Mouse (Mus musculus): ENCODE measurements around the gene Plek. TPM values are rescaled to one million over a fixed set of nuclear protein-coding genes. Genes with fewer than 3 reads are reported as not detected.

Gene Plek
- polyA plus RNA-seq, 1 experiment: 72.7 TPM

DNA sequence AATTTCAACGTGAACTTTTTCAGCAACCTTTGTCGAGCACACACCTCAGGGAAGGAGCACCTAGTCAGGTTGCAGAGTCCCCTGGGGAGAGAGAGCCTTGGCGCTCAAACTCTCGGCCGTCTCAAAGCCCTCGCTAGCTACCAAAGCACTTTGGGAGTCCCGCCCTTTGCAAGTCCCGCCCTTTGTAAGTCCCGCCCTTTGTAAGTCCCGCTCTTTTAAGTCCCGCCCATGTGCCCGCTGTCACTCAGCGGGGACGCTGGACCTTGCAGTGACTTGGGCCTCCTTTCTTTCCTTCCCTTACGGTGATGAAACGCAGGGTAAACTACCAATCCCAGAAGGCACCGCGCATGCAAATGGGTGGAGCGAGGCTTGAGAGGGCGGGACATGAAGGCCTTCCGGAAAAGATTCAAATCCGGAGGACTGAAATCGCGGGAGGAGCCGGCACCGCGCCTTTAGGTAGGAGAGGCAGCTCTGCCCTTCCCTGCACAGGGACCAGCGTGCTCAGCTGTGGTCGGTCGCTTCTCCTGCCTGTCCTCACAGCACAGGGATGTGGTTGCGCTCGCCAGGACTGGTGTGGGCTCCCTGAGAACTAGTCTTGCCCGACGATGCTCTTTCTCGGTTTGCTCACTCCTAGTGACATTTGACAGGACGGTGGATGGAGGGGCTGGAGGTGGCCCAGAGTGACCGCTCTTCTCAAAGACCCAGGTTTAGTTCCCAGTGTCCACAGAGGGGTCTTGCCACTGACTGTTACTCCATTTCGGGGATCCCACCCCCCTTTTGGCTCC lies 101.0 kb downstream of the Plek start, which contains the start of gene Fbxo48:
Gene Fbxo48, plus strand, starts transcription at position 400 of the 785 bp plus-strand sequence.
- Histone ChIP-seq H3K4me3 (replicated peaks; ENCODE audit: control insufficient read depth, low read depth, low read length) (peak within 1 kb of the TSS; percentile 98), H3K27ac (ENCODE audit: control insufficient read depth, insufficient read depth, low read depth, low read length, poor library complexity) (peak within 1 kb of the TSS; percentile 78), H3K4me1 (ENCODE audit: control insufficient read depth, insufficient read depth, low read length) (no peaks in the 10 kb centered on the region; the same call in 1 of the 2 replicates)
- TF ChIP-seq CTCF (IDR thresholded peaks at IDR 0.05; ENCODE audit: control insufficient read depth, insufficient read depth, low read length): no peak
- peak; percentile 97 for TF ChIP-seq POLR2A (IDR thresholded peaks at IDR 0.05; ENCODE audit: borderline replicate concordance, control insufficient read depth, low read depth, low read length)
- WGBS: under 1% methylated on average over 38 of the region's 38 CpGs

DNA sequence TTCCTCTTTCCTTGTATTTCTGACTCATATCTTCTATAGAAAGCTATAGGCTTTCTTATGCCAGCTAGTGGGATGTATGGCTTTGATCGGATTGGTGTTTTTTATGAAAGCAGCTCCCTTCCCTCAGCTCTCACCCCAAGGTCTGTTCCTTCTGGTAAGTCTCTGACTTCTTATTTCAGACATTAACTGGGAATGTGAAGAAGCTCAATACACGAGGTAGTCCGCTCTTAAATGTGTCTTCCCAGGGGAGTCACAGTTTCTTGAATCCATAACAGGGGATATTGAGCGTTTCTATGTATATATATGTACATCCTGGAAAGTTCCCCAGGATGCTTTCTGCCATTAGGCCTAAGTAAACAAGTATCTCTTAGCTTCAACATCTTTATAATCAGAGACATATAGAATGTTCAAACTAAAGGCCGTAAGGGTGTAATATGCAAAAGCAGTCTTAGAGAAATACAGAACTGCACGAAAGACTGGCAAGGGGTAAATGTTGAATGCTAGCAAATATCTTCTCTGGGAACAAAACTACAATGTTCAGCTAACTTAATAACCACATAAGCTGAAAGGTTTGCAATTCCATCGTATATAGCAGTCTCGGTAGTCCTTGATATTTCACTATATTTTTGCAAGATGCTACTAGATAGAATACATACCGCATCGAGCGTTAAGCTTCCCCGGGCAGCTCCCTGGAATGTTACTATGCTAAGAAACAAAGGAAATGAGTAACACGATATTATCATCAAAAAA lies 101.8 kb downstream of the Plek start:
- H3K27ac ChIP-seq (ENCODE audit: control insufficient read depth, insufficient read depth, low read depth, low read length, poor library complexity): no peak overlapping the region
- WGBS: 8% methylated on average over 13 of the region's 13 CpGs
- peak overlapping the region; percentile 71 for H3K4me3 ChIP-seq (replicated peaks; ENCODE audit: control insufficient read depth, low read depth, low read length)
- H3K4me1 ChIP-seq (ENCODE audit: control insufficient read depth, insufficient read depth, low read length): no peaks in the 10 kb centered on the region; the same call in 1 of the 2 replicates
- no peak for TF ChIP-seq CTCF (IDR thresholded peaks at IDR 0.05; ENCODE audit: control insufficient read depth, insufficient read depth, low read length)
- TF ChIP-seq POLR2A (IDR thresholded peaks at IDR 0.05; ENCODE audit: borderline replicate concordance, control insufficient read depth, low read depth, low read length): no peak

DNA sequence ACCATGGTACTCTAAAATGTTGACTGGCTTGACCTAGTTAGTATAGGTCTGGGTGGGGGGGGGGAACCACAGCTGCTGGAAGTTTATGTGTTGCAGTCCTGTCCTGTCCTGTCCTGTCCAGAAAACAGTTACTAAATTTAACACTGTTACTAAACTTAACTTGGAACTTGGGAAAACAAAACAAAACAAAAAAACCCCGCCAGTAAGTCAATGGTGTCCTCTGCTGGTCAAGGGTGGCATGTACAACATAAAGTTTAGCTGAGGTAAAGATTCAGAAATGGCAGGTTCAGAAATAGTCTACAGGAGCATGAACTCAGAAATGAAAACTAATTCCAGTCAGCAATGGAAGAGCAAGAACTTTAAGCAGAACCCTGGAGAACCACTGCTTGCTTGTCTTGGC lies 103.4 kb downstream of the Plek start:
- 15% methylated on average over 1 of the region's 1 CpGs for WGBS
- no peak for TF ChIP-seq CTCF (IDR thresholded peaks at IDR 0.05; ENCODE audit: control insufficient read depth, insufficient read depth, low read length)
- TF ChIP-seq POLR2A (IDR thresholded peaks at IDR 0.05; ENCODE audit: borderline replicate concordance, control insufficient read depth, low read depth, low read length): no peak
- Histone ChIP-seq H3K4me3 (replicated peaks; ENCODE audit: control insufficient read depth, low read depth, low read length) (no peak overlapping the region), H3K27ac (ENCODE audit: control insufficient read depth, insufficient read depth, low read depth, low read length, poor library complexity) (no peak overlapping the region), H3K4me1 (ENCODE audit: control insufficient read depth, insufficient read depth, low read length) (no peaks in the 10 kb centered on the region; the same call in 1 of the 2 replicates)

DNA sequence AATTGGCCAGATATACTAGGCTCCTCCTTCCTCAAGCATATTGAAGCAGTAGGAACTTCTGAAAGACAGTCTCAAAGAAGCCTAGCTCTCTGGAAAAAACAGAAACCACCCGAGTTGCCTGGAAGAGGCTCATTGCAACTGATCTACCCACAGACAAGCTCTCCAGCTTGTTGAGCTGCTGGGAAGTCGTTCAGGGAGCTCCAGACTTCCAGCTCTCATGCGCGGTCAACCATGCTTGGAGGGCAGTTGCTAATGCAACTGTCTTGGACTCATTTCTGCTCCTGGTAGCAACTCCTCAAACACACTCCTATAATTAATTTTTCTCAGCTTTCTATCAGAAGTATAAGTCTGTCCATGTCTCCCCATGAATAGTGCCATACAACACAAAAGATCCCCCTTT lies 109.2 kb downstream of the Plek start:
- no peak for TF ChIP-seq POLR2A (IDR thresholded peaks at IDR 0.05; ENCODE audit: borderline replicate concordance, control insufficient read depth, low read depth, low read length)
- no peak for TF ChIP-seq CTCF (IDR thresholded peaks at IDR 0.05; ENCODE audit: control insufficient read depth, insufficient read depth, low read length)
- Histone ChIP-seq H3K4me1 (ENCODE audit: control insufficient read depth, insufficient read depth, low read length) (no peaks in the 10 kb centered on the region; the same call in none of the 2 replicates), H3K27ac (ENCODE audit: control insufficient read depth, insufficient read depth, low read depth, low read length, poor library complexity) (no peak overlapping the region), H3K4me3 (replicated peaks; ENCODE audit: control insufficient read depth, low read depth, low read length) (no peak overlapping the region)
- 77% methylated on average over 4 of the region's 4 CpGs for WGBS

DNA sequence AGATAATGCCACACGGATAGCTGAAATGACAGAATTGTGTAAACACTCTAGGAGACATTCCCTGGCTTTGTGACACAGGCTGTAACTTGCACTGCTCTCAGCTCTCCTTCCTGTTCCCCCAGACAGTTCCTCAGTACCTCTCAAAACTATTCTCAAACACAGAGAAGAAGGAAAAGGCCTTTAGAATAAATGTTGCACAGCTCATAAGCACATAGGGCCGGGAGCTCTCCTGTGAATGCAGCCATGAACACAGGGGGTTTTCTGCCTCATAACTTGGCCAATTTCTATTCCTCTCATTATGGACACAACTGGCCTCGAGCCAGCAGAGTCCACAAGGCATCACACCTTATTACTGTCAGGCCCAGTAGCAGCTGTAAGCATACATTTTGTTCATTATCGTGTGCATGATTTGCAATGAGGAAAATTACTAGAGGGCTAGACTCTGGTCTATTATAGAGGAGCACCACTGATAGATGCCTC lies 110.2 kb downstream of the Plek start:
- Histone ChIP-seq H3K27ac (ENCODE audit: control insufficient read depth, insufficient read depth, low read depth, low read length, poor library complexity) (no peak overlapping the region), H3K4me1 (ENCODE audit: control insufficient read depth, insufficient read depth, low read length) (no peaks in the 10 kb centered on the region; the same call in none of the 2 replicates), H3K4me3 (replicated peaks; ENCODE audit: control insufficient read depth, low read depth, low read length) (no peak overlapping the region)
- WGBS: 70% methylated on average over 4 of the region's 4 CpGs
- TF ChIP-seq CTCF (IDR thresholded peaks at IDR 0.05; ENCODE audit: control insufficient read depth, insufficient read depth, low read length): no peak

DNA sequence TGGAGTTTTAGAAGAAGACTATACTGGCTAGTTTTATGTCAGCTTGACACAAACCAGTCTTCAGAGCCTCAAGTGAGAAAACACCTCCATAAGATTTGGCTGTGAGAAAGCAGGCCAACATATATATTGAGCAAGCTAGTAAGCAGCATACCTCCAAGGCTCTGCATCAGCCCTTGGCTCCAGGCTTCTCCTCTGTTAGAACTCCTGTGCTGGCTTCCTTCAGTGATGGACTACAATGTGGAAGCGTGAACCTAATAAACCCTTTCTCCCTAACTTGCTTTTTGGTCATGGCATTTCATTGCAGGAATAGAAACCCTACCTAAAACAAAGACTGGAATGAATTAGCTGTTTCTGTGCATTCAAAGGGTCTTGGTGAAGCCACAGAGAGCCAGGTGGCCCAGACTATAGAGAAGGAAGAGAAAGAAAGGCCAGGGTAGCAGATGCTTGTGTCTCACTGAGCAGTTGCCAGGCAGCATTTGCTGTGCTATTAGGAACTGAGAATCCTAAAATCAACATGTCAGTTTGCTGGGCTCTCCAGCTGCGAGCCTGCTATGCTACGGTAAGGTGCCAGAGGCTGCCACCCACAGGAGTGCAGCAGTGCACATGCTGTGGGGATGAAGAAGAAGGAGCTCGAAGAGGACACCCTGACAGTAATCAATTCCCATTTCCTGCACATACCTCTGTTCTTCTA lies 110.9 kb downstream of the Plek start:
- TF ChIP-seq POLR2A (IDR thresholded peaks at IDR 0.05; ENCODE audit: borderline replicate concordance, control insufficient read depth, low read depth, low read length) (no peak), CTCF (IDR thresholded peaks at IDR 0.05; ENCODE audit: control insufficient read depth, insufficient read depth, low read length) (no peak; the same call in 1 of the 2 replicates)
- Histone ChIP-seq H3K4me1 (ENCODE audit: control insufficient read depth, insufficient read depth, low read length) (no peaks in the 10 kb centered on the region; the same call in none of the 2 replicates), H3K4me3 (replicated peaks; ENCODE audit: control insufficient read depth, low read depth, low read length) (no peak overlapping the region), H3K27ac (ENCODE audit: control insufficient read depth, insufficient read depth, low read depth, low read length, poor library complexity) (peak overlapping the region; percentile 36; the same call in 1 of the 2 replicates)
- 69% methylated on average over 4 of the region's 4 CpGs for WGBS

DNA sequence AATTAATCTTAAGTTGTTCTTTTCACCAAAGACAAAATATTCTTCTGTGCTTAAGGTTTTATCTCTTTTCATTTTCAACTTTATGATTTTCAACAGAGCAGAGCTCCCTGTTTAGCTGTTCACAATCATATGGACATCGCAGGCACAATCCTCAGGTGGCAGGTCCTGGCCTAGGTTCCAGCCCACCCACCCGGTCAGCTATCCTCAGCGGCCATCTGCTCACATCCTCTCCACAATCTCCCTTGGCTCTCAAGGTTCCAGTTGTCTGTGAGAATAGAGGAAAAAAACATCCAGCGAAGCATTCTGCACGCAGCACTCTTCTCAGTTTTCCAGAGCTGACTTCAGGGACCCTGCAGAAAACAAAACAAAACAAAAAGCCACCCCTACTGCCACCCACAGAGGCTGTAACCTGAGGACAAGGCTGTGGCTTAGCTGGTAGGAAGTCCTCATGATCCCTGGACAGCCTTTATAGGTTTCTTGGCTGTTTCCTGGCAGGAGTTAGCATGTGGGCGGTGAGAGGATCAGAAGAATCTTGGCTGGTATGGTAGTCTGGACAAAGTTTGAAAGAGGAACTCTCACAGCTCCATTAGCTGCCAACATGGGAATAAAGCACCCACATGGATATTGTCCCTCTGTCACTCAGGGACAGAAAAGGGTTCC lies 116.5 kb downstream of the Plek start:
- no peaks in the 10 kb centered on the region; the same call in none of the 2 replicates for H3K4me1 ChIP-seq (ENCODE audit: control insufficient read depth, insufficient read depth, low read length)
- no peak overlapping the region for H3K4me3 ChIP-seq (replicated peaks; ENCODE audit: control insufficient read depth, low read depth, low read length)
- TF ChIP-seq POLR2A (IDR thresholded peaks at IDR 0.05; ENCODE audit: borderline replicate concordance, control insufficient read depth, low read depth, low read length) (no peak), CTCF (IDR thresholded peaks at IDR 0.05; ENCODE audit: control insufficient read depth, insufficient read depth, low read length) (no peak)
- WGBS: 87% methylated on average over 6 of the region's 6 CpGs
- H3K27ac ChIP-seq (ENCODE audit: control insufficient read depth, insufficient read depth, low read depth, low read length, poor library complexity): no peak overlapping the region
